Mouse (Mus musculus) intestine, embryonic 14.5 days (tissue): ENCODE data around the gene Gm9117. TPM values are rescaled to one million over a fixed set of nuclear protein-coding genes. Genes with fewer than 3 reads are reported as not detected.
A peak's percentile ranks its signal among the peaks of the same experiment; 100 is the strongest.
"Not testable (repeated sequence)": the region's sequence is repeated elsewhere in the genome, so short reads cannot be mapped to it uniquely, and the experiment has no call there.

ENCODE experiments used
- ATAC-seq: fragments of 200-750 bp; cut with Nextera tagmentation; replicated peaks from 2 replicates; pipeline ENCODE4 v1.8.0; 2017; ENCODE audit warnings: low read depth, moderate number of reproducible peaks, moderate TSS enrichment, moderate library complexity; ENCODE audit not compliant: low FRiP score, low TSS enrichment
- DNase-seq: peaks from one replicate; pipeline ENCODE4 v3.0.0-alpha.2; 2018; ENCODE audit warnings: low spot score
- H3K27ac ChIP-seq: fragments of 300-500 bp; sonication (generic); 2 replicates; pipeline ENCODE4 v1.5.1; 2014; ENCODE audit warnings: low read depth, mild to moderate bottlenecking, control low read depth
- H3K27me3 ChIP-seq: fragments of 300-500 bp; sonication (generic); replicated peaks from 2 replicates; pipeline ENCODE4 v1.6.1; 2014; ENCODE audit warnings: low read length, control low read depth; ENCODE audit not compliant: control insufficient read depth, insufficient read depth
- H3K36me3 ChIP-seq: fragments of 300-500 bp; sonication (generic); 2 replicates; pipeline ENCODE4 v1.6.1; 2014; ENCODE audit warnings: low read length, control low read depth; ENCODE audit not compliant: control insufficient read depth, insufficient read depth
- H3K4me1 ChIP-seq: fragments of 300-500 bp; sonication (generic); replicated peaks from 2 replicates; pipeline ENCODE4 v1.6.1; 2014; ENCODE audit warnings: low read length, control low read depth, mixed read lengths; ENCODE audit not compliant: control insufficient read depth, insufficient read depth
- H3K4me2 ChIP-seq: fragments of 300-500 bp; sonication (generic); 2 replicates; pipeline ENCODE4 v1.6.1; 2014; ENCODE audit warnings: low read length
- H3K4me3 ChIP-seq: fragments of 300-500 bp; sonication (generic); 2 replicates; pipeline ENCODE4 v1.5.1; 2014; ENCODE audit warnings: low read depth, low read length, control low read depth, mixed read lengths
- H3K9ac ChIP-seq: fragments of 300-500 bp; sonication (generic); 2 replicates; pipeline ENCODE4 v1.6.1; 2014; ENCODE audit warnings: mild to moderate bottlenecking, low read length
- H3K9me3 ChIP-seq: fragments of 300-500 bp; sonication (generic); 2 replicates; pipeline ENCODE4 v1.6.1; 2016; ENCODE audit warnings: low read length, control low read depth; ENCODE audit not compliant: control insufficient read depth
- WGBS: fragments of 180-500 bp; shearing (Covaris S2); extraction: QIAGEN DNeasy Blood & Tissue Kit; methylation state at CpG from one replicate; pipeline ENCODE4 v1.1.7; 2014; 5-methylcytosine and 5-hydroxymethylcytosine counted together
- polyA plus RNA-seq: library from polyadenylated mRNA; unstranded; fragments of >200 nt; fragmentation: Nextera tagmentation; extraction: Ambion mirVana; gene quantifications from 2 replicates; pipeline ENCODE4 v1.2.1, GENCODE M21; 2014

Gm9117 gene
- polyA plus RNA-seq: not detected in 2 replicates

DNA sequence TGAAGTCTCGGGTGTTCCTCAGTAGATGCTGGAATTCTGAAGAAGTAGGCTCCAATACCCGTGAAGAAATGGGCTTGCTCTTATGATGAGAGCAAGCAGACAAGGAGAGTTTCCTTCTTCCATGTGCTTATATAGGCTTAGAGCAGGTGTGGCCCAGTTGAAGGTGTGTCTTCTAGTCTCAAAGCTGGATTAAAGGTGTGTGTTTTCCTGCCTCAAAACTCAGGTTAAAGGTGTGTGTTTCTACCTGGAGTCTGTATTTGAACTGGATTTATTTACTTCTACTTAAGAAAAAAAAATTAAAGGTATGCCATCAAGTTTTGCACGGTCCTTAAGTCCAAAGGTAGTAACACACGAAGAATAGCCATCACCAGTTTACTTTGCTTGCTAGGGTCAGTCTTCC lies at the start of gene Gm9117:
Gm9117 (minus strand) TSS at position 101 of the 400 bp plus-strand sequence.
- H3K27ac ChIP-seq, ATAC-seq, H3K9me3 ChIP-seq, H3K27me3 ChIP-seq, H3K4me2 ChIP-seq, H3K9ac ChIP-seq, H3K36me3 ChIP-seq, DNase-seq, H3K4me3 ChIP-seq, H3K4me1 ChIP-seq: not testable (repeated sequence)
- 81% methylated on average over 3 of the region's 4 CpGs for WGBS

DNA sequence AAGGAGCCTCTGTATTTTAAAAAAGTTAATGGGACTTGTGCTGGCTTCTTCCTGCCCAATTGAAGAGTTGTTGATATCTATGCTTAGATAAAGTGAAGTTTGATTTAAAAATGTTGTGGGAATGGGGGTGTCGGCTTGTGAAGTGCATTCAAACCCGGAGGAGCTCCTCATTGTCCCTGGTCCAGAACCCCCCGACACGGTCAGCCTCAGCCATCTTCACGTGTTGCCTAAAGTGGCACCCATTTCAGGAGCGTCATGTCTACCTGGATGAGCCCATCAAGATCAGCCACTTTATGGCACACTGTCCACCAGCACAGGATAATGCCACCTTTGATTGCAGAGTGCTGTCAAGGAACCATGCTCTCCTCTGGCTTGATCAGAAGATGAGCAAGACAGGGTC lies 25.6 kb upstream of the Gm9117 start:
- not testable (repeated sequence) for H3K36me3 ChIP-seq

DNA sequence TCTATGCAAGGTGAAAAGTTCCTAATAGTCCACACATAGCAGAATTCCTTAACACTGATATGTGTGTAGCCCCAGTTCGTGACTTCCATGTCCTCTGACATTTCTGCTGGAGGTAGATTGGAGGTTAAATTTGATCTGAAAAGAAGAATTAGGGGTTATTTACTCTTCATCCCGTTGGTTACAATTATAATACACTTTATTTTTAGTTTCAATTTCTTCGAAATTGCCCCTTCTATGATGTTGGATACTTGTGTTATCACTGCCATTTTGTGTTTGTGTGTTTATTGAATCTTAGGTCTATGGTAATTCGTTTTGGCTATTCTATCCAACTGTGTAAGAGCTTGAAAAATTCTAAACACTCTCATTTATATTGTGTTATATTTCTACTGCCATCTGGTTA lies 17.9 kb upstream of the Gm9117 start, which contains the start of gene Tdpoz5:
Tdpoz5 (minus strand) TSS at position 101 of the 400 bp plus-strand sequence.
- not testable (repeated sequence) for H3K27me3 ChIP-seq, ATAC-seq, DNase-seq, H3K9ac ChIP-seq, H3K4me1 ChIP-seq, H3K27ac ChIP-seq, H3K4me2 ChIP-seq, H3K36me3 ChIP-seq, H3K9me3 ChIP-seq, H3K4me3 ChIP-seq
- 82% methylated on average over 2 of the region's 4 CpGs for WGBS

More for the DNA sequence above, 25.6 kb upstream of the Gm9117 start:
- not testable (repeated sequence) for H3K4me1 ChIP-seq, H3K27ac ChIP-seq, ATAC-seq, H3K27me3 ChIP-seq, H3K9ac ChIP-seq, H3K4me2 ChIP-seq, H3K9me3 ChIP-seq, DNase-seq, H3K4me3 ChIP-seq
- WGBS: 89% methylated on average over 4 of the region's 6 CpGs

DNA sequence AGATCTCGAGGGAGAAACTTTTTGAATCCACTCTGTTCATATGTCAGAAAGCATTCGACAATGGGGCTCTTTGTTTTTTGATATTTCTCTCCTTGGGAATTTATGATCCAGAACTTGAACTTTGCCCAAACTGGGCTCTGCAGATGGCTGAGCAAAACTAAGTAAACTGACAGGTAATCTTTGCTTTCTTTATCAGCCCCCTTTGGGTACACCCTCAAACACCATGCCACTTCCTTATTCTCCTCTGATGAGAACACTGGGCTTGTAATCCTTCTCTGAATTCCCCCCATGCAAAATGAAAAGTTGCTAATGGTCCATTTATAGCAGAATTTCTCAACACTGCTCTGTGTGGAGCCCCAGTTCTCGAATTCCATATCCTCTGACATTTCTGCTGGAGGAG lies 5.0 kb downstream of the Gm9117 start:
- H3K9ac ChIP-seq, H3K4me2 ChIP-seq, H3K27me3 ChIP-seq, H3K4me1 ChIP-seq, H3K27ac ChIP-seq, H3K9me3 ChIP-seq, H3K36me3 ChIP-seq, DNase-seq, H3K4me3 ChIP-seq: not testable (repeated sequence)
- no CpG with 5 or more reads among the region's 3 CpGs for WGBS
- peak; percentile 89 for ATAC-seq

Other genes with a start within 250 kb of the Gm9117 start
- gene Gm5773, start 170.5 kb downstream of the Gm9117 start, polyA plus RNA-seq: not detected in 2 replicates
- not detected in 2 replicates for gene Tdpoz4, start 147.1 kb downstream of the Gm9117 start, polyA plus RNA-seq
- gene Tdpoz3, start 117.5 kb downstream of the Gm9117 start, polyA plus RNA-seq: not detected in 2 replicates
- gene Tdpoz5, start 17.8 kb upstream of the Gm9117 start, polyA plus RNA-seq: not detected in 2 replicates
- gene Gm9125, start 111.3 kb upstream of the Gm9117 start, polyA plus RNA-seq: 0.48 and 0.68 TPM in 2 replicates
- gene Gm10697, start 129.1 kb upstream of the Gm9117 start, polyA plus RNA-seq: not detected in 2 replicates
- gene Gm10696, start 234.7 kb upstream of the Gm9117 start, polyA plus RNA-seq: not detected in 2 replicates